Comparison of ENCODE assay signal across 25 mouse cellular contexts in the genomic region with DNA sequence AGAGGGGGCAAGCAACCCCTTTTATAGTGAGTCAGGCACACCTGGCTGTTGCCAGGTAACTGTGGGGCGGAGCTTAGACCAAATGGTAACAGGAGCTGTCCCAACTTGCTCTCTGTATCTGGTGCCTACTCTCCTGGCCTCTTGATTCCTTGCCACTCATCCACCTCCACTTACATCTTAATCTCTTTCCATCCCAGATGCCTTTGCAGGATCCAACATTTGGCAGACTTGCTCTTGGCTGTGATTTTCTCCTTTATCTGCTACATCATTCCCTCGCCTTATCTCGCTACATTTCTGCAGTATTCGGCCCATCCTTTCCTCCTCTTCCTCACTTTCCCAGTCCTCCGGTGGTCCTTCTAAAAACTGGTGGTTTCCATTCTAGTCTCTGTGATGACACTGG.
"Had no signal": no experiment of that assay in that cellular context is flagged by ENCODE, and none has a peak within 500 bp of the region (broad histone marks: within the 10 kb centered on the region; RNA-seq: fewer than 3 reads in every experiment).

No protein-coding gene starts in this region.

- H3K27ac ChIP-seq: gastrocnemius, adult 2 months; heart, embryonic 10.5 days; hindbrain, embryonic 10.5 days; hindbrain, embryonic 12.5 days; hindbrain, embryonic 14.5 days; intestine, embryonic 15.5 days; limb, embryonic 10.5 days; limb, embryonic 12.5 days; liver, embryonic 13.5 days; liver, embryonic 15.5 days had no signal

- DNase-seq: gastrocnemius, adult 2 months; gastrocnemius, postnatal 10 days; gastrocnemius, postnatal 25 days; heart, adult 18-20 months; heart, postnatal 10 days; heart, postnatal 4 days; kidney, adult 18-20 months; kidney, adult 8-10 months; kidney, postnatal 10 days; kidney, postnatal 25 days; kidney, postnatal 4 days; liver; liver, embryonic 13.5 days had no signal

- H3K4me3 ChIP-seq: gastrocnemius, adult 2 months; heart, embryonic 10.5 days; heart, embryonic 12.5 days; hindbrain, embryonic 10.5 days; hindbrain, embryonic 12.5 days; intestine, embryonic 15.5 days; limb, embryonic 10.5 days; limb, embryonic 12.5 days; liver, embryonic 13.5 days; liver, embryonic 15.5 days had no signal

- H3K4me1 ChIP-seq: heart, embryonic 10.5 days; heart, embryonic 12.5 days; hindbrain, embryonic 10.5 days; hindbrain, embryonic 12.5 days; intestine, embryonic 15.5 days; limb, embryonic 10.5 days; limb, embryonic 12.5 days; liver, embryonic 13.5 days; liver, embryonic 15.5 days had no signal

- ATAC-seq: hindbrain, embryonic 16.5 days; inflammation-experienced regulatory T-cells, adult 6 months; intestine, embryonic 15.5 days; intestine, postnatal 0 days had no signal

- H3K27me3 ChIP-seq: heart, embryonic 12.5 days; intestine, embryonic 15.5 days; liver, embryonic 13.5 days; liver, embryonic 15.5 days had no signal

- H3K9me3 ChIP-seq: heart, embryonic 10.5 days; heart, embryonic 12.5 days; hindbrain, embryonic 10.5 days; hindbrain, embryonic 12.5 days; intestine, embryonic 15.5 days; limb, embryonic 10.5 days; limb, embryonic 12.5 days; liver, embryonic 13.5 days; liver, embryonic 15.5 days had no signal

- H3K36me3 ChIP-seq: heart, embryonic 10.5 days; heart, embryonic 12.5 days; hindbrain, embryonic 10.5 days; hindbrain, embryonic 12.5 days; intestine, embryonic 15.5 days; limb, embryonic 10.5 days; limb, embryonic 12.5 days; liver, embryonic 13.5 days; liver, embryonic 15.5 days had no signal
